Mouse (Mus musculus) CD4-positive, CD25-positive, alpha-beta regulatory T cell, adult 2 months (primary cell): Measurements from ENCODE around the gene Fzd2.

ENCODE experiments used
- DNase-seq: peaks from one replicate; pipeline ENCODE4 v3.0.0-alpha.2; 2012; ENCODE audit warnings: low read depth, low spot score

The Fzd2 gene

DNA sequence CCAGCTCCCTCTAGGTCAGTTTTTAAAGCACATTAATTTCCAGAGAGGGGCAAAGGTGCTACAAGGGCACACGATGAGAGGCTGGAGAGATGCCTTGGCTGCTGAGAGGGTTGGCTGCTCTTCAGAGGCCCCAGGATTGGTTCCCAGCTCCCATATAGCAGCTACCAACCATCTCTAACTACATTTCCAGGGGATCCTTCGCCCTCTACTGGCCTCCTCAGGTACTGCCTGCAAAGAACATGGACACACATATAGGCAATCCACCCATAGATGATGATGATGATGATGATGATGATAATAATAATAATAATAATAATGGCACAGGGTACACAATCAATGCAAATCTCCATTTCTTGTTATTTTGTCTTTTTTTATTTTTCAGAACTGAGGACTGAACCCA is 15.3 kb downstream of the Fzd2 start:
- DNase-seq = peak; percentile 6

DNA sequence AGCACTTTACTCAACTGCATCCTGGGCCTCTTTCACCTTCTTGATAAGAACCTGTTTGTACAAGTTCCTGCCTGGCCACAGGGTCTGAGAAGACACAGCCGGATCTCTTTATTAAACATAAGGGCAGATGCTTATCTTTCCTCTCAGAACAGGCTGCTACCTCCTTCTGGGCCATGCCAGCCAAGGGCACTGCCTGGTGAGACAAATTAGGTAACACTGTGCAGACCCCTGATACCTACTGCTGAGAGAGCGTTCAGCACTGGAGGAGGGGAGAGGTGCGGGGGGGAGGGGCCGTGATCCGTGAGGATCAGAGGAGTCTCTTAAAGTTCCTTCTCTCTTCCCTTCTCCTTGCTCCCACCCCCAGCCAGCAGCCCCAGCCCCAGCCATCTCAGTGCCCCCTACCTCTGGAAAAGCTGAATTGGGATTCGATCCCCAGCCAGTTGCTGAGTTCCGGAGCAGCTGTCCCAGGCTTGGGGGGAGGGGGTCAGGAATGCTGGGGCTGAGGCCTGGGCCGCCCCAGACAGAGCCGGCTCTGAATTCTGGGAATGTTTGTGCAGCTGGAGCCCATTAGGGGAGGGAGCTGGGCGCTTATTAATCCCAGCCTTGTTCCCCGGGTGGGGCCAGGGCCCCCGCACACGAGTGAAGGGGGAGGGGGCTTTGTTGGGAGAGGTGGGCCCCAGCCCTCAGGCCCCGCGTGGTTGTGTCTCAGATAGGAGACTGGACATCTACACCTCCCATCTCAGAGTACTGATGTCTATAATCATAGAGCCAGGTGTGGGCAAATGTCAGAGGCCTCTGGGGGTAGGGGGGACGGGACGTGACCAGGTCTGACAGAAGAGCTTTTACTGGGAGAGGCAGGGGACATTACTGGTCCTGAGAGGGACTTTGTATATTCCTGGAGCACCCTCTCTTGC is 19.9 kb downstream of the Fzd2 start:
- DNase-seq = no peak

DNA sequence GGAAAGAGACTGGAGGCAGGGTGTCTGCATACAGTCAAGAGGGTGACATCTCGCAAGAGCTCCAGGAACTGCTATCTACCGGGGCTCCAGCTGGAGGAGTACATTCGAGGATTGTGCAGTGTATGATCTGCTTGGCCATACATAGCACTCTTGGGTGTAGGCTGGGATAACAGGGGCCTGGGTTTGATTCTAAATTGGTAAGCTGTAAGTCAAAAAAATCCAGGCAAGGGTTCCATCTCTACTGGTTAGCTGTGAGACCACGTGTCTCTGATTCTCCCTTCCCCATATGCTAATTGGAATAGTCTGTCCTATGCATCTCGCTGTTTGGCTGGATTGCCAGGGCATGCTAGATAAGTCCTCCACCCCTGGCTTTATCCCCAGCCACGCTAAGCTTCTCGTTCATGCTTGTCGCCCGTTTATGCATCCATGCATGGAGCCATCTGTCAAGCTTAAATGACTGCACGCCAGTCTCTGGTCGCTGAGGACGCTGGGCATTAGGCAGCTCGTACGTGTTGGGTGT is 20.8 kb downstream of the Fzd2 start:
- no peak for DNase-seq

DNA sequence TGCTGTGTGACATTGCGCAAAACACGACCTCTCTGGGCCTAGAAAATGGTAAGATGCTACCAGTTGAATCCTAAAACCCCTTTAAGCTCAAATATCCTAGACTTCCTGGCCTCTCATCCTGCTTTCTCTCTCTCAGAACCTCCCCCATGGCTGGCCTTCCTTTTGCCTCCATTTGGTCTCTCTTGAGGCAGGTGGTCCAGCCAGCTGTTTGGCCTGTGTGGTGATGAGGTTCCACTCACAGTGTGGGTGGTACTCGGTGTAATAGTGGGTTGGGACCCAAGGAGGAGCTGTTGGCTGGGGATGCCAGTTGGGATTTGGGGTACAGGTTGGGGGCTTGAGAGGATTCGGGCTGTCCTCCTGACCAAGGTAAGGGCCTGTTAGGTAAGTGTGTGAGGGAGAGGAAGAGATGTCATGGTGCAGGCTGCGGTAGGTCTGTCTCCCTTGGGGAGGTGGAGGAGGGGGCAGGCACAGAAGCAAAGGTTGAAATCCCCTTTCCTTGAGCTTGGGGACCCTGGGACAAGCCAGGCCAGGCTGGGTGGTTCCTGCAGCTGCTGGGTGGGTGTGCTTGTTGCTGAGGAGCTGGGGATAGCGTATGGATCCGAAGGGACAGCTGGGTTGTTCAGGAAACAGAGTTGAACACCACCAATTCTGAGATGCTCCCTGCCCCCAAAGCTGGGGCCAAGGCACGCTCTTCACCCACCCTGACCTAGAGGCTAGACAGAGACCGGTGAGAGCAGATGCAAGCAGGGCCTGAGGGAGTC is 23.2 kb downstream of the Fzd2 start:
- no peak for DNase-seq

DNA sequence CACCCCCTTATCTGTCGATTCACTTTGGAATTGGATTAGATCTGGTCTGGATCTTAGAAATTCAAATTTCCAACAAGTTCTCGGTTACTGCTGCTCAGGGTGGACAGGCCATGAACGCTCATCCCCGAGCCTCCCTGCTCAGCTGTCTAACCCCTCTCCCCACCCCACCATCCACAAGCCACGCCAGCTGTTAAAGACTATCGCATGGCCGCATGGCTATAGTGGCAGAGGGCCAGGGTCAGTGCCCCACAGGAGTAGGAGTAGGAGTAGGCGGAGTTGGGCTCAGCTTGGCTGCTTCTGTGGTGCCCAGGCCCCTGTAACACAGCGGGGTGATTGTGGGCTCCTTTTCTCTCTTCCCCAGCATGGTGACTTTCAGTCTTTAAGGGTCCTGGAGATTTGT is 24.3 kb downstream of the Fzd2 start:
- DNase-seq = no peak

DNA sequence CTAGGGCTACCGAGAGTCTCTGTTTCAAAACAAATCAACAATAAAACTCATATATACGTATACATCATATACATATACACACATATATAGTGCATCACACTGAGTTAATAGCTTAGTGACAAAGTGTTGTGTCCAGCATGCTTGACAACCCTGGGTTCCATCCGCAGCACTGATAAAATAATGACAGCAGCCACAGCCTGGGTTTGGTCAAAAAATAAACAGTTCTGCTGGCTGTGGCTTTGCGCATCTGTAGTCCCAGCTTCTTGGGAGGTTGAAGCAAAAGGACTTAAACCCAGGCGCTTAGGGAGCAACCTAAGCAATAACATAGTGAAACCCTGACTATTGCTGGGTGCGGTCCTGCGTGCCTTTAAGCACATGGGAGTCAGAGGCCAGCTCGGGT is 25.2 kb downstream of the Fzd2 start:
- DNase-seq = no peak

DNA sequence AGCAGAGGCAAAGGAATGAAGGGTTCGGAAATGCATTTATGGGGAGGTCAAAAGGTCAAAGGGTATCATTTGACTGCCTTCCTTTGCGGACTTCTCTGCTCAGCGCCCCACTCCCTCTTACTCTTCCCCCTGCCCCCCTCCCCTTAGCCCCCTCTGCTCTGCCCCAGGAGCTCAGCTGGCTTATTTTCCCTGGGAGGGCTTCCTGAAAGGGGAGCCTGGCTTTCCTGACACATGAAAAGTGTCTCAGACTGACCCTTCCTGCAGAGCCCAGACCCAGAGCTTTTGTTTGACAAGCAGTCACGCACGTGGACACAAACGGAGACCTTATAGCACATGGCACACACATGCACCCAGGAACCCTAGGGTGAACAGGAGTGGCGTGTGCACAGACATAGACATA is 26.5 kb downstream of the Fzd2 start:
- DNase-seq = no peak

DNA sequence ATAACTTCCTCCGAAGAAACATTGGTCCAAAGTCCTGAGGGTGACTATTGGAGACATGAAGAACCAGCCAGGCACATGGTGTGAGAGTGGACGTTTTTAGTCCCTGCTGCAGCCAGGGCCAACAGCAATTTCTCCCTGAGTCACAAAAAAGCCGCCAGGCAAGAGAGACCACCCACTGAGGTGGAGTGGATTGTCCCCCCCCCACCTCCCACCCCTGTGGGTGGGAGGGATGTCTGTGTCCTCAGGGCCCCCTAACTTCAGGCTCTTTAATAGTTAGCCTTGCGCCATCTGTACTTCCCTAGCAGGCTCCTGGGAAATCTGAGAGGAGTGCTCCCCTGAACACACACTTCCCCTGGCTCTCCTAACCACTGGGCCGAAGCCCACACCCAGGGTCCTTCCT is 27.0 kb downstream of the Fzd2 start:
- DNase-seq = no peak

DNA sequence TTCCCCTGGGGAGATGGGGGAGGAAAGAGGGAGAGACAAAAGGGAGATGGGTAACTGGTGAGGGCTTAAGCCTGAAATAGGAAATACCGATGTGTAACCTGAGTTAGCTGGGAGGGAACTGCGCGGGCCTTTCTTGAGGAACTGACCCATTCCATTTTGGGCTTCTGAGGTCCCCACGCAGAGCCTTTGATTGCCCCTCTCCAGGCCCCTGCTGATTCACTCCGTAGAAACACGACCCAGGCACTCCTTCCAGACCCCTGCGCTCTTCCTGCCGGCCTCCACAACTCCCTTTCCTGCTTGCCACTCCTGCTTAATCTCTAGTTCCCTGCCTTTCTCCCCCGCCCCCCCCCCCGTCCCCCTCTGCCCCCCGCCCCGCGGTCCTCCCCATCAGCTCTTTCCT is 28.5 kb downstream of the Fzd2 start:
- DNase-seq = no peak

DNA sequence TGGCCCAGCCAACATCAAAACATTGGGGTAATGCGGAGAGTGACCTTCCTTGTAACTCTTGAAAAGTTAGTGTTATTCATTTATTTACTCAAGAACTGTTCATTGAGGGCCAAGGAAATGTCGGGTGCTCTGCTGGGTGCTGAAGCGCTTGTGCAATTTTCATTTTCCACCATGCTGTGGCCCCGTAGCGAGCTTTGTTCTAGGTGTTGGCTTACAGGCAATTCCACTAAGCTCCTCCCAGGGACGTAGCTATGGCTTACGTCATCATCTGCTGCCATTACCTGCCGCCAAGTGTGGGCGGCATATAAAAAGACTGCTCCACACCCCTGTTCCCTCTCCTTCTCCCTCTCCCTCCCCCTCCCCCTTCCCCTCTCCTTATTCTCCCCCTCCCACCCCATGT is 29.2 kb downstream of the Fzd2 start:
- peak; percentile 5 for DNase-seq

DNA sequence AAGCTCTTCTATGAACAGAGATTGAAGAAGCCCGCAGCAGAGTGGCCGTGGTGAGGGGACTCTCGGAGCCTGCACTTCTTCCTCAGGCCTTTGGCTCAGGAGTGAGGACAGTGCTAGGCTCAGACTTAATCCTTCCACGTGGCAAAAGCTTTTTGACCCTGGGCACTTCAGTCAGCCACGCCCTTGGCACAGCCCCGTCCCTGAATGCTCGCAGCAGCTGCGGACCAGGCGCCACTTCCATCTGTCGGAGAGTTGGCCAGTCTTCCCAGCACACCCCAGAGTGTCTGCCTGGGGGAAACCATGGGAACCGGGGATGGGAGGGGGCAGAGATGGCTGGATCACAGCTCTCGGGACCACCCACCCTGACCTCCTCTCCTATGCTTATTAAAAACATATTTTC is 32.7 kb downstream of the Fzd2 start:
- DNase-seq = no peak

DNA sequence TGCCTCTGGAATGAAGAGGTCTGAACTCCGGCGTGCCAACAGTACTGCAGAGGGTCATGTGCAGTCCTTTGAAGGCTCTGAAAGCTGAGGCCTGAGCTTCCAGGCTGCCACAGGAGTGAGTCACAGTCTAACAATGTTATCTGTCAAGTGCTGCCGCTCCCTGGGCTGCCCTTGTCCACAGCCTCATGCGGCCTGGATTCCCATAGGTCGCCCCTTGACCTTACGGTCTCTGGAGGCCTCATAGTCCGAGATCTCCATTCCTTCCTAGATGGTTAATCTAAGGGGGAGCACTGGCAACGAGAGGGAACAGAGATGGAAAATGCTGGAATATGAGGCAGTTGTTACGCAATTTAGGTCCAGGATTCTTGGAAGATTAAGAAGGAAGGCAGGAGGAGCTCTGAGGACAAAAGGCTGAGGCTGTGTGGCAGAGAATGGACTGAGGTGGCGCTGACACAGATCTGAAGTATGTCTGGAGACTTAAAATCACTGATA is 39.7 kb downstream of the Fzd2 start:
- DNase-seq = no peak

DNA sequence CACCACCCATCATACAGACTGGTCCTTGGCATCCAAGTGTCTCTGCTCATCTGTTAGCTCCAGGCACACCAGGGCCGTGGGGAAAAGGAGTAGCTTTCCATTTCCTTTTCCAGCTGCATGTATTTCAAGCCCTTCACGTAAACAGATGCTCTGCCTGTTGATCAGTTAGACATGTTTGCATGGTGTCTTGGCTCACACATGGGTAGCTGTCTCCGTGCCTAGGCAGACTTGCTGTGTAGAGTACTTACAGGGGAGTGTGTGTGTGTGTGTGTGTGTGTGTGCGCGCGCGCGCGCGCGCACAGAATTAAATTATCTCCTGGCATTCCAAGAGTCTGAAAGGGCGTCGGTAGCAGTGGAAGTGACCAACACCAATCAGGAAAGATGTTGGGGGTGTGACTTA is 42.0 kb downstream of the Fzd2 start:
- DNase-seq = no peak

DNA sequence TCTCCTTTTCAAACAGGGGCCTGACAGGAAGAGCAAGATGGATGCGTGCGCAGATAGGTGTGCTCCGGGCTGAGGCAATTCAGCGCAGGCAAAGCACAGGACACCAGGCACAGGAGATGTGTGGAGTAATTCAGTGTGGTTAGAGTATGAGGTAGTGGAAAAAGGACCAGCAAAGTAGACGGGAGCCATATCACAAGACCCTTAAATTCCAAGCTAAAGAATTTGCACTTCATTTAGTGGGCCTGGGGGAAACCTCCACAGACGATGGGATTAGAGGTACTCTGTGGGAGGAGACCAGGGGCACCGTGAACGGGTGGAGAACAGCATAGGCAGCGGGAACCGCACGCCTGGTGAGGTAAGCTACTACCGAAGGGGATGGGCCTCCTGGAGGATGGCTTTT is 43.7 kb downstream of the Fzd2 start:
- no peak for DNase-seq

DNA sequence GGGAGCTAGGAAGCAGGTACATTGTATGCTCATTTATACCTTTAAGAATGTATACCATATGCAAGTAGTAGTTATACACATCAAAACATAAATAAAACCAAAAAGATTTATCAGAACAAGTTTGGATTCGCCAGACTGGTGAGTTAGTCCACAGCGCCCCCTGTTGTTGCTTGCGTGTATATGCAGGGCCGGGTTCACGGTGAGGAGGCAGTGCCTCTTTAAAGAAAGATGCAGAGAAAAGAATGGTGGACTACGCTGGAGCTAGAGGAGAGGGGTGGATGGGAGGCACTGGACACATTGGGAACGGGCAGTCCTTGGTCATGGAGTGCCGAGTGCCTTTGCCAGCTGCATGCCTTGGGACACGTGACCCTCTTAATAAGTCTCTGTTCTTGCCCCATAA is 47.2 kb downstream of the Fzd2 start:
- peak; percentile 51 for DNase-seq

DNA sequence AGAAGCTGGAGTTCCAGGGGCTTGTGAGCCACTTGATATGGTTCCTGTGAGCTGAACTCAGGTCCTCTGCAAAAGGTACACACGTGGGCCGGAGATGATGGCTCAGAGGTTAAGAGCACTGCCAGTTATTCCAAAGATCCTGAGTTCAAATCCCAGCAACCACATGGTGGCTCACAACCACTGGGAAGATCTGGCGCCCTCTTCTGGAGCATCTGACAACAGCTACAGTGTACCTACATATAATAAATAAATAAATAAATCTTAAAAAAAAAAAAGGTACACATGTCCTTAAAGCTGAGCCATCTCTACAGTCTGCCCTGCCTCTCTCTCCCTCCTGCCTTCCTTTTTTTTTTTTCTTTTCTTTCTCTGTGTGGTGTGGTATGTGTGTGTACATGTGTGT is 48.6 kb downstream of the Fzd2 start:
- peak; percentile 33 for DNase-seq

DNA sequence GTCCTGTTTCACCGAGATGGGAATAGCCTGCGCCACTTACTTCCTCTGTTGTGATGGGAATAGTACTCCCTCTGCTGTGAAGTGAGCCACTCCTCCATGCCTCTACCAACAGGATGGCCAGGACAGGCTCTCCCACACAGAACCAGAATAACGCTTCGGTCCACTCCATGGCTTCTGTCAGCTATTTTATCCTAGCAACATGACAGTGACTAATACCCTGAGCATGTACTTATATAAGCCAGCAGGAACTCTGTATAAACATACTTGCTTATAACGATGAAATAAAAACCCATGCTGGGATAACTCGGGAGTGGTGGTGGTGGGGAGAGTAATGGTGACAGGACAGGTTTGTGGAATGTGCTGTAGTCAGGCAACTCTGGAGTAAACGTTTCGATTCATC is 51.7 kb downstream of the Fzd2 start:
- no peak for DNase-seq

DNA sequence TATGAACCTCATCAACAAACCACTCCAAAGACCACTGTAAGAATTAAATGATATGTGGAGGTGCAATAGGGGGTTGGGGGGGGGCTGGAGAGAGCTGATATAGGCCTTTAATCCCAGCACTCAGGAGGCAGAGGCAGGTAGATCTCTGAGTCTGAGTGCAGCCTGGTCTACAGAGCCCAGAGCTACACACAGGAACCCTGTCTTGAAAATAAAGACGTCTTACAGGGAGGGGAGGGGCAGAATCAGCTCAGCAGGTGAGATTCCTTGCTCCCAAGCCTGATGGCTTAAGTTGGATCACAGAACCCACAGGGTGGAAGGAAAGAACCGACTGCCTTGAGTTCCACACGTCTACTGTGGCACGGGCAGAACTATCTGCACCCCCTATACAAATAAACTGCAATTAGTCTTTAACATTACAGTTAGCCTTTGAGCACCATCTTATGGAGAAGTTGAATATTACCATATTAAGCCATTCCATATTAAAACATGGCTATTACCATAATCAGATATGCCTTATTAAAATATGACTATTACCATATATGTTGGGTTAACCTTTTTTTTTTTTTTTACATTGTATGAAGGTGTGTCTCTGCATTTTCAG is 52.2 kb downstream of the Fzd2 start:
- no peak for DNase-seq

DNA sequence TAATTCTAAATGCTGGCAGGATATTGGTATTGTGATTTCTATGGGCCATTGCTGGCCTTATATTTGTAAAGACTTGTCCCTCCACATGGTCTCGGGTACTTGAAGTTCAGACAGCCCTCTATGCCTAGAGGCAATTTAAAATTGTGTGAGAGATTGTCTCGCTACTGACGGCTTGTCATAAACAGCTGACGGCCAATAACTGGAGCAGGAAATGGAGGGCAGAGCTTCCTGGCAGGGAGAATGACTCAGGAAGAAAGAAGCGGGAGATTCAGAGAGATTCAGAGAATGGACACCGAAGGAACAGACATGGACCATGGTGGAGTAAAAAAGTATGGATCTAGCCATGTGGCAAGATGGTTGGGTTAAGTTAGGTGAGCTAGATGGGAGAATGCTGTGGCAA is 52.7 kb downstream of the Fzd2 start:
- no peak for DNase-seq
